Mouse (Mus musculus) CD4-positive, CD25-positive, alpha-beta regulatory T cell, adult 4 months (primary cell): ENCODE measurements around the gene Ttll5. TPM values are rescaled to one million over a fixed set of nuclear protein-coding genes. Genes with fewer than 3 reads are reported as not detected.

Experiments
- ATAC-seq: one replicate; pipeline ENCODE4 v1.8.0; 2017
- polyA plus RNA-seq, 2 experiments: library from polyadenylated mRNA; unstranded; fragments of 100-300 nt; shearing (Covaris generic); gene quantifications; one replicate each; pipeline ENCODE4 v1.2.1; 2017

Ttll5 gene
- polyA plus RNA-seq, 2 experiments from 2014 or later, result 8.3 to 11.0 TPM

DNA sequence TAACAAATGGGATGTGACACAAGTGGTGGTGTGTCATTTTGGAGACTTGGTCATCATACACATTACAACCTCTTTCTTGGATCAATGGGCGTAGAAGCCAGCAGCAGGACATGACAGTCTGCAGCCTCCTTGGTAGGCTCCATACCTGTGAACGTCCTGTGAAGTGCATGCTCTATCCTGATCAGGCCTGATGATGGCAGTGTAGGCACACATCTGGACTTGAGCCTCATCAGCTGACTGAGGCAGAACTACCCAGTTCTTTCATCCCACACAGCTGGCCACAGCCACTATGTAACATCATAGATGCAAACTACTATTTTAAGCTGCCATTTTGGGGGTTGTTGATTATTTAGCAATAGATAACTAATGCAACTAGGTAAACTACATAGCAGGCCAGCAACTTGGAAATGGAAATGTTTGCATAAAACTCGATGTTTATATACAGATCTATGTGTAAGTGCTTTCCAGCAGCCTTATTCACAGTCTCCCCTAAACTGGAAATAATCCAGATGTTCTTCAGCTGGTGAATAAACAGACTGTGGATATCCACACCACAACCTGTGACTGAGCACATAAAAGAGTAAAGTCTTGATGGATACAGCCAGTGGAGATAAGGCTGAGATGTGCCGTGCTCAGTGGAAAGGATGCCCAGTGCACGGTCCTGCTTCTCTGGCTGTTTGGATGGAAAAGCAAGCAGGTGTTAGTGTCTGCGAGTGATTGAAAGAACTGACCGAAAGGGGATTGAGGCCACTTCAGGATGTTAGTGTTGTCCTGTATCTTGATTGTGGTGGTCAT, 23.9 kb downstream of the Ttll5 start:
- ATAC-seq, result no peak

DNA sequence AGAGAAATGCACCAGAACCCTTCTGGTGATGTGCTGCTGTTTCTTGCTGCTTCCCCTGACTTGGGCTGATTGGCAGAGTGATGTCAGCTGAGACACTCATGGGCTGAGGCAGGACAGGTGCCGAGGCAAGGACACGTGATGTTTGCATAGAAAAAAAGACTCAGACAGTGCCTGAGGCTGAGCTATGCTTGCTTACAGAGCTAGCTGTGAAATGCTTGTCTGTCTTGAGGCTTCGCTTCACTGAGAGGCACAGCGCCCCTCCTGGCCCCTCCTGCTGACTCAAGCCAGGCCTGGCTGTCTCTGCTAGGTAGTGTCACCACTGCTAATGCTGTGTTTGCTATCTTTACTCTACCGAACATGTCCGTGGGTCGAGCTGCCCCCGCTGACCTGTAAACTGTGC, 26.2 kb downstream of the Ttll5 start:
- no peak for ATAC-seq

DNA sequence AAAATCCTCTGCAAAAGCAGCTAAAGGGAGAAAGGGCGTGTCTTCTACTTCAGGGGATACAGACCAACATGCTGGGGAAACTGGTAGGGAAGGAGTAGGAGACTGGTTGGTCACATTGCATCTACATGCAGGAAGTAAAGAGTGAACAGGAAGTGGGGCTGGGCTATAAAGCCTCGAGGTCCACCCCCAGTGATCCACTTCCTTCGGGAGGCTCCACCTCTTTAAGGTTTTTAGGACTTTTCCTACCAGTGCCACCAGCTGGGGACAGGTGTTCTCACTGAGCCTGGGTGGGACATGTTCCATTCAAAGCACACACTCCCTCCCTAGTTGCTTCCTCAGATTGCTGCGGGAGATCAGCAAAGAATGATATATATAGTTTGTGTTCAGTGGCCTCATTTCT, 29.4 kb downstream of the Ttll5 start:
- ATAC-seq, result no peak

DNA sequence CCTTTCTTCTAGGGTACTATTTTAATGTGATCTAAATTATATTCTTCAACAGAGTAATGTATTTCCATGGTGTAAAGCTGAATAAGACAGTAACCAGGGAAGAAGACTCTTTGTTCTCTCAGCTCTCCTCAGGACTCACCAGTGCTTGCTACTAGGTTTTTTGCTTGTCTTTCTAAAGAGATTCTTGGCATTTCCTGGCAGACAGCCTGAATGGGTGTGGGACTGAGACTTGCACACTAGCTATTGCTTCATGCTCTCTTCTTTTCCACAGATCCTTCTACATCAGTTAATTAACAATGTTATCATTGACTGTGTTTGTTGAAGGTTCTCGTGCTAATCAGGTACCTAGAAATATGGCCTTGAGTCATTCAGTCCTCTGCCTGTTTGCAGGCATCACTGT, 29.8 kb downstream of the Ttll5 start:
- no peak for ATAC-seq

GRCm38 (mm10) chr12:85857300-85857699, 32.8 kb downstream of the Ttll5 start:
- ATAC-seq, result no peak

DNA sequence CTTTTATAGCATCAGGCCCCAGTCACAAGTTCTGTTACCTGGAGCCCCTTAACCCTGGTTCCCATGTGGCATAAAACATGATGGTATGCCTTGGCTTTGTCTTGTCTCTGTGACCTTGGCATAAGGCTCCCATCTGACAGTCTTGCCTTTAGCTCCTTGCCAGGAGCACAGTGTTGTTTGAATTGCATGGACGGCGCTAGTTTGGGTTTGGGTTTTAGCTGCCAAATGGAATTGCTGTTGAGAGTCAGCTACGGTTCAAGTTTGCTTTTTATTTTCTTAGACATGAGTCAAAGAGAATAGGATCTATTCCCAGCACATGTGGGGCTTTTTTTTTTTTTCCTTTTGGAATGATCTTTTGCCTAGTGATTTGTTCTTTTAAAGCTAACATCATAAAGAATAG, 34.7 kb downstream of the Ttll5 start:
- no peak for ATAC-seq

DNA sequence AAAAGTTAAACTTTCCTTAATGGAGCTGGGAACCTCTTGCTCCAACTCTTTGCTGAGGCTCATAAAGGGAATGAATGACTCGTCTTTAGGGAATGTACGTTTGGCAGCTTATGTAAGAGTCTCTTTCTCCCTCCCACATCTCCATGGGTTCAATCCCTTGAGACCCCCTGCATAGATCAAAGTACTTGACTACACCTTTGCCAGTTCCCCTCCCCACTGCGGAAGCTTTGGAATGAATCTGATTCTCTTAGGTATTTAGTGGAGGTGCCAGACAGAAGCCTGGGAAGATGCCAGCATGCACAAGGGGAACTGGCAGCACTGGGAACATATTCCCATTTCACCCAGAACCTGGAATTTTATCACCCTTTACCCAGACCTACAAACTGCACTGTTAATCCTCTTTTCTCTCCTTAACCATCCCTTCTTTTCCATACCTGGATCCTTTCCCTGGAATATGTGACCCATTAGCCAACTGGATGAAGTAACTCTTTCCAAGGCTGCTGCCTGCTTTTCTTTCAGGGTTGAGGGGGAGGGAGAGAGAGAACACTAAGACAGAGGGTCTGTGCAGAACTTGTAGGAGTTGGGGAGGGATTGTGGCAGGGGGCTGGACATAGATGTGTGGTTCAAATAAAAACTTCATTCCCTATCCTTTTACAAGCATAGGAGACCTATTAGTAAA, 35.2 kb downstream of the Ttll5 start:
- ATAC-seq, result no peak

GRCm38 (mm10) chr12:85862514-85862913, 38.1 kb downstream of the Ttll5 start:
- ATAC-seq, result no peak

- ATAC-seq, result no peak
These were observed 41.1 kb downstream of the Ttll5 start for GRCm38 (mm10) chr12:85865526-85865925.

- ATAC-seq, result no peak
These were observed 42.2 kb downstream of the Ttll5 start for GRCm38 (mm10) chr12:85866624-85867023.

GRCm38 (mm10) chr12:85867125-85867524, 42.7 kb downstream of the Ttll5 start:
- no peak for ATAC-seq

DNA sequence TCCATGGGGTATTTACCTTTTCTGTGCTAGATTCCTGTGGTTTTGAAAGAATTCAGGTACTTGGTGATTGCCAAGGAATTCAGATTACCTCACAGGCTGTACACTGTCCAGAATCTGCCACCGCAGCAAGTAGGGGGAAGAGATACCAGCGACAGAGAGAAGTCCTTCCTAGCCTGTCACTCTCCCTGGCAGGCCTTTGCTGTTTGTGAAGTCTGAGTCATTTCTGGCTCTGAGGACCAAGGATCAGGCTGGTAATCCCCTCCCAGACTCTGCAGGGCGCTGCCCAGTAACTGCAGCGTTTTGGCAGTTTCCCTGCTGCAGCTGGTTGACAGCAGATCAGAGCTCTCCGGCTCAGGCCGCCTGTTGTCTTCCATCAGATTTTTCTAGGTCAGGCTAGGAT, 45.0 kb downstream of the Ttll5 start:
- ATAC-seq, result no peak

- no peak for ATAC-seq
These were observed 55.3 kb downstream of the Ttll5 start for GRCm38 (mm10) chr12:85879631-85880314.

DNA sequence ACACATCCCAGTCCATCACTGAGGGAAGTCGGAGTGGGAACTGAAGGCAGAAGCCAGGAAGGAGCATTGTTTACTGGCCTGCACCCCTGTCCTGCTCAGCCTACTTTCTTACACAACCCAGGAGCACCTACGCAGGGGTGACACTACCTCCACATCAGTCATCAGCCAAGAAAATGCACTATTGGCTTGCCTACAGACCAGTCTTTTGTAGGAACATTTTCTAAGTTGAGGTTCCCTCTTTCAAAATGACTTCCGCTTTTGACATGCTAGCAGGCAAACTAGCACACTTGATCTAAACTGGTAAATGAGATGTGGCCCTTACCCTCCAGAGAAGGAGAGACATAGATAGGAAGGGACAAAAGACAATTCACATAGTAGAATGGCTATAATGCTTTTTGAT, 60.6 kb downstream of the Ttll5 start:
- no peak for ATAC-seq

- no peak for ATAC-seq
These were observed 65.6 kb downstream of the Ttll5 start for GRCm38 (mm10) chr12:85890054-85890453.

DNA sequence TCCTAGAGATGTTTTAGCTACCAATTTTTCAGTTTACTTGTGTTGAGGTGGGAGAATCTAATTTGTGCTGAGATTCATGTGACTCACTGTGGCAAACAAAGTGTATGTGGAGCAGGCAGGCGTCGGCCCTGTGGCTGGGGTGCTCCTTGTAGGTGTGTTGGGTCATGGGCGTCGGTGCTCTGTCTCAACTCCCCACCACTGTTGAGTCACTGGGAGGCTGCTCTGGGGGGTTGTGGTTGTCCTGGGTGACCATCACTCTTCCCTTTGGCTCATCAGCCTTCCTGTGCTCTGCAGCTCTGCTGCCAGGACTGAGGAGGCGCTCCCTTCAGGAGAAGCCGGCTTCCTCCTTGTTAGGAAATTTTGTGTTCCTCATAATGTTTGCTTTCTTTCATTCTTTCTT, 79.5 kb downstream of the Ttll5 start:
- no peak for ATAC-seq

GRCm38 (mm10) chr12:85905666-85906065, 81.2 kb downstream of the Ttll5 start:
- ATAC-seq, result no peak

DNA sequence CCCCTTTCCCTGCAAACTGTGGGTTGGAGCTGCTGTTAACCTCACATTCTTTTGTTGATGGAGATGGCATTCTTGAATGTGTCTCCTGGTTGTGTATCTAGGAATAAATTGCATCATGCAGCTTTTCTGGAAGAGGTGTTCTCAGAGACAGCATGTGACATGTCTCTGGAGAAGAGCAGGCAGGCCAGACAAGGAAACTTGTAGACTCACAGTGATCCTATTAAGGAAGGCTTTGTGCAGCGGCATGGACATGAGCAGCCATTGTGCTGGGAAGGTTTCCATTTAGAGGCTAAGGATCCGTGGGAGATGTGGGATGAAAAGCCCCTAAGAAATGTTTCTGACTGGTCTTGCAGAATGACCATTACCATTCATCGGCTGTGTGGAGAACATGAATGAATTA, 83.4 kb downstream of the Ttll5 start:
- ATAC-seq, result no peak

DNA sequence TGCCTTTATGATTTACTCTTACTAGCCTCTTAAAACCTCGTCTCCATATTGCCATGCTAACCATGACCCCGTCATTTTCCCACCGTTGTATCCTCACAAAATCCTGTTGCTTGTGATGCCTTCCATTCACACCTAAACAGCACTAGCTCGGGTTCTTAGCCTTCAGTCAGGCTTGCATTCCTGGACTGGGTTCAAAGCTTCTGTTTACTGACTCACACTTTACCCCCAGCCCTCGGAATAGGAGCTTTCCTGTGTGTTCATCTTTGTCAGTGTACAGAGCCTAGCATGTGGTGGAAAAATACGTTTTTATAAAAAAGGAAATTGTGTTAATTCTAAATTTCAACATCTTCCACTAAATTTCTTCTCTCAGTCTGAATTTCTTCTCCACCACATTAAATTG, 86.4 kb downstream of the Ttll5 start:
- ATAC-seq, result no peak

GRCm38 (mm10) chr12:85912712-85913504, 88.4 kb downstream of the Ttll5 start:
- no peak for ATAC-seq

DNA sequence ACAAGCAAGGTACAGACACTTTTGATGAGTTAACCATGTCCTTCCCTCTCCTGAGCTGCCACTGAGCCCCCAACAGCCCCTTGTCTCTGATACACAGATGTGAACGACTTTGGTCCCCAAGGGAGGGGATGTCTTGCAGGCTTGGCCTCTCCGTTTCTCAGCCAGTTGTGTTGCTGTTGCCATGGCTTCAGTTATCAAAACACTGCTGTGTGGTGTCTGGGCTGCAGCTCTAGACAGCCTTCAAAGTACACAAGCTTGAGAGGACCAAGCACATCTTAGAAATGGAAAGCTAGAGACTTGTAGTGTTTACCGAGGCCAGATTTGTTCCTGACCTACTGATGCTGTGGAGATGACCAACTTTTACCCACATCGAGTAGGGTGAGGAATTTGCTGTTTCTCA, 102.4 kb downstream of the Ttll5 start:
- no peak for ATAC-seq

GRCm38 (mm10) chr12:85928513-85928912, 104.1 kb downstream of the Ttll5 start:
- no peak for ATAC-seq

DNA sequence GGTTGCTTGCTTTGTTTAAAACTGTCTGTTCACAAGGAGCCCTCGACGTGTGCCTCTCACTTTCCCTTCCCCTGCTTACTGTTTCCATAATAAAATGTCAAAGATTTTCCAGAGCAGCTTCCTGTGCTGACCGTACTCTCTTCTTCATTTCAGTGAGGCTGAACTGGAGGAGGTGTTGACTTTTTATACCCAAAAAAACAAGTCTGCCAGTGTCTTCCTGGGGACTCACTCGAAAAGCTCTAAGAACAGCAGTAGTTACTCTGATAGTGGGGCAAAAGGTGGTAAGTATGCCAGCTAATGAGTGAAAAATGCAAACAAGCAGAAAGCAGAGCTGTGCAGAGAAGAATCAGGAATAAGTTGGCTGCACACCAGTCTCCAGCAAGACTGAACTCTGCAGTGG, 105.3 kb downstream of the Ttll5 start:
- ATAC-seq, result no peak
